Mouse (Mus musculus) lung, postnatal 0 days (tissue): ENCODE data around the gene Hspa1l.

Experiments
- CTCF ChIP-seq: IDR thresholded peaks from 2 replicates; pipeline ENCODE4 v1.5.1; 2016; ENCODE audit warnings: antibody characterized with exemption, mild to moderate bottlenecking
- EP300 ChIP-seq: IDR thresholded peaks from 2 replicates; pipeline ENCODE4 v1.6.1; 2016; ENCODE audit warnings: antibody characterized with exemption, mild to moderate bottlenecking, control low read depth

DNA sequence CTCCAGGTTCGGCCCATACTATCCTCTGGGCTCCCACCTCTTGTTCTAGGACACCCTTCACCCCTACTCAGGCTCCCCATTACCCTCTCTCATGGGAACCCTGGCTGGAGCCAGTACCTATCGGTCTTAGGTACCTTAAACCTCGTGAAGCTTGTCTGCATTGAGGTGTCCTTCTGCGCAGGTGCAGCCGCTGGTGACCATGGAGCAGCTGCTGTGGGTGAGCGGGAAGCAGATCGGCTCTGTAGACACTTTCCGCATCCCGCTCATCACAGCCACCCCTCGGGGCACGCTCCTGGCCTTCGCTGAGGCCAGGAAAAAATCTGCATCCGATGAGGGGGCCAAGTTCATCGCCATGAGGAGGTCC lies 40.8 kb upstream of the Hspa1l start:
- TF ChIP-seq EP300 (no peak), CTCF (no peak)
